Mouse (Mus musculus) embryonic facial prominence, embryonic 15.5 days (tissue): ENCODE measurements at regions not wholly inside any gene's neighbourhood (a gene's known extent, or its start where the extent isn't known, plus 50 kb on each side); places are given as distances from the start of the nearest gene placed in this dataset.

Experiments used
- ATAC-seq: fragments of 200-750 bp; cut with Nextera tagmentation; 2 replicates; pipeline ENCODE4 v1.8.0; 2017; ENCODE audit warnings: low read depth, moderate TSS enrichment; ENCODE audit not compliant: insufficient number of reproducible peaks, low FRiP score, low TSS enrichment
- H3K27ac ChIP-seq: fragments of 300-500 bp; sonication (generic); replicated peaks from 2 replicates; pipeline ENCODE4 v1.5.1; 2015; ENCODE audit warnings: mild to moderate bottlenecking, inconsistent platforms
- H3K27me3 ChIP-seq: fragments of 300-500 bp; sonication (generic); 2 replicates; pipeline ENCODE4 v1.6.1; 2015; ENCODE audit warnings: inconsistent platforms
- H3K36me3 ChIP-seq: fragments of 300-500 bp; sonication (generic); 2 replicates; pipeline ENCODE4 v1.6.1; 2015; ENCODE audit warnings: mild to moderate bottlenecking, inconsistent platforms
- H3K4me1 ChIP-seq: fragments of 300-500 bp; sonication (generic); 2 replicates; pipeline ENCODE4 v1.6.1; 2015; ENCODE audit warnings: inconsistent platforms
- H3K4me2 ChIP-seq: fragments of 300-500 bp; sonication (generic); replicated peaks from 2 replicates; pipeline ENCODE4 v1.6.1; 2015; ENCODE audit warnings: mild to moderate bottlenecking, inconsistent platforms
- H3K4me3 ChIP-seq: fragments of 300-500 bp; sonication (generic); replicated peaks from 2 replicates; pipeline ENCODE4 v1.5.1; 2015; ENCODE audit warnings: mild to moderate bottlenecking, inconsistent platforms
- H3K9ac ChIP-seq: fragments of 300-500 bp; sonication (generic); 2 replicates; pipeline ENCODE4 v1.6.1; 2015; ENCODE audit warnings: inconsistent platforms
- H3K9me3 ChIP-seq: fragments of 300-500 bp; sonication (generic); replicated peaks from 2 replicates; pipeline ENCODE4 v1.6.1; 2016; ENCODE audit warnings: inconsistent platforms
- WGBS: fragments of 180-500 bp; shearing (Covaris S2); methylation state at CpG from one replicate; pipeline ENCODE4 v1.1.7; 2015; 5-methylcytosine and 5-hydroxymethylcytosine counted together

DNA sequence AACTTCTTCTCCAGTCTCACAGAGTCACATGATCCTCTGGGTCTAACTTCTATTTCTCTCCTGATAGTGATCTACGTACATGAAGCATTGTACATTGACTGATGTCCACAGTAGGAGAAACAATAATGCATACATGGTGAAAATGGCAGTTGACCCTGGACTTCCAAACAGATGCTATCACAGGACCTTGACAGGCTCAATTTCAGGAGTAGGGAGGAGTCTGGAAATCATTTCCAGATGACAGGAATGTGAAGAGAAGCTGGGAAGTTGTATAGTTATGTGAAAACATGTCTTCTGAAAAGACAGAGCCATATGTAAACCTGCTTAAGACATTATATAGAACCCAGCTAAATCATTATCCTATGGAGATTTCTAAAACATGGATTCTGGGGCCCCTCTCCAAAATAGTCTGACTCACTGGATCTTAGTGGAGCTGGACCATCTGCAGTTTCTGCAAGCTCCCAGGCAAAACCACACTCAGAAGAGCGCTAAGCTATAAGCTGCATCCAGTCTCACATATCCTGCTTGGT, 322.3 kb upstream of the Ldb2 start:
- no peak overlapping the region for H3K4me2 ChIP-seq
- 66% methylated on average over 2 of the region's 2 CpGs for WGBS
- H3K27me3 ChIP-seq = no peaks in the 10 kb centered on the region
- no peaks in the 10 kb centered on the region for H3K4me1 ChIP-seq
- H3K9ac ChIP-seq = no peak overlapping the region
- no peak overlapping the region for H3K27ac ChIP-seq
- no peak overlapping the region for H3K4me3 ChIP-seq
- no peaks in the 10 kb centered on the region for H3K36me3 ChIP-seq
- no peak for ATAC-seq
- no peaks in the 10 kb centered on the region for H3K9me3 ChIP-seq

DNA sequence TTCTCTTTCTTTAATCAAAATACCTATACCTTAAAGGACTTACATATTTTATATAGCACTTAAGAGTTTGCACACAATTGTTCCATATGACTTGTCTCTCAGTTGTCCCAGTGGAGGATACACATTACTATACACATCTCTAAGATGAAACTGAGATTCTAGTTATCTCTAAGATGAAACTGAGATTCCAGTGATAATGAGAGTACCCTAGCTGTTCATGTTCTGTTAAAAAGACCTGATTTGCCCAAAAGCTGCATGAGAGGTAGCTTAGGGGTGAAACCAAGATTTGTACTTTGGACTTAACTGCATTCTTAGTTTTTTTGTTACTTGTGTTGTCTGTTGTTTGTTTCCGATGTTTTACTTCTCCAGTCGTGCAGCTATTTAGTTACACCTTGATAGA, 320.3 kb upstream of the Ldb2 start:
- WGBS = 82% methylated on average over 2 of the region's 2 CpGs
- no peaks in the 10 kb centered on the region for H3K4me1 ChIP-seq
- no peak overlapping the region for H3K4me3 ChIP-seq
- no peaks in the 10 kb centered on the region for H3K27me3 ChIP-seq
- H3K27ac ChIP-seq = no peak overlapping the region
- H3K36me3 ChIP-seq = no peaks in the 10 kb centered on the region
- H3K9ac ChIP-seq = no peak overlapping the region
- no peaks in the 10 kb centered on the region for H3K9me3 ChIP-seq
- H3K4me2 ChIP-seq = no peak overlapping the region
- no peak for ATAC-seq

GRCm38 (mm10) chr5:45111246-45111645, 311.8 kb upstream of the Ldb2 start:
- no peak overlapping the region for H3K27ac ChIP-seq
- H3K36me3 ChIP-seq = no peaks in the 10 kb centered on the region
- H3K4me2 ChIP-seq = no peak overlapping the region
- H3K4me1 ChIP-seq = no peaks in the 10 kb centered on the region
- no peak overlapping the region for H3K4me3 ChIP-seq
- no peaks in the 10 kb centered on the region for H3K9me3 ChIP-seq
- 88% methylated on average over 4 of the region's 4 CpGs for WGBS
- ATAC-seq = no peak
- H3K9ac ChIP-seq = no peak overlapping the region
- H3K27me3 ChIP-seq = no peaks in the 10 kb centered on the region

- Histone ChIP-seq H3K9ac (no peak overlapping the region), H3K36me3 (no peaks in the 10 kb centered on the region), H3K4me1 (no peaks in the 10 kb centered on the region), H3K9me3 (no peaks in the 10 kb centered on the region), H3K4me3 (no peak overlapping the region), H3K27ac (no peak overlapping the region), H3K4me2 (no peak overlapping the region), H3K27me3 (no peaks in the 10 kb centered on the region)
- 66% methylated on average over 3 of the region's 3 CpGs for WGBS
- no peak for ATAC-seq
These were observed 311.3 kb upstream of the Ldb2 start for GRCm38 (mm10) chr5:45110797-45111196.

DNA sequence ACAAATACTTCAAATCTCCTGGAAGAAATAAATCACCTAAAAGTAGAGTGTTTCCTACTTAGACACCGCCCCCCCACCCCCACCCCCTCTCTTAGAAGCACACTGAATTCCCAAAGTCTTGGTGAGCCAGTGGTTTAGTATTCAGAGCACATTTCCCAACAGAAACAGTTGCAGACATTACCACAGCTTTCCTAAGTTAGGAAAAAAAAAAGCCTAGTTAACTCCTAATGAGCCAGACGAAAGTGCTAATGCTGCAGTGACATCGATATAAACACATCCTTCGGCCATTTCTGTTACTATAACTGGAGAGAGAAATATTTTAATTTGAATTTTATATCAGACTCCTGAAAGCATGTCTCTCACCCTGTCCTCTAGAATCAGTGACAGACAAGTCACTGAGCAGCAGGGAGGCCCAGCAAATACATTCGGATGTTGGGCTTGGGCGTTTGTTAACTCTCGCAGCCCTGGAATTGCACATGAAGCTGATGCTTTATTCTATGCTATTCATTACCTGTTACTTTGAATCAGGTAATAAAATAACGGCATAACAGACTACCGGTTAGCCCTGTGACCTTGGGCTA, 305.8 kb upstream of the Ldb2 start:
- H3K27me3 ChIP-seq = no peaks in the 10 kb centered on the region
- no peak overlapping the region for H3K4me2 ChIP-seq
- peaks cover 10% of the 10 kb centered on the region for H3K4me1 ChIP-seq
- H3K4me3 ChIP-seq = no peak overlapping the region
- no peak overlapping the region for H3K27ac ChIP-seq
- no peaks in the 10 kb centered on the region for H3K36me3 ChIP-seq
- H3K9me3 ChIP-seq = no peaks in the 10 kb centered on the region
- ATAC-seq = no peak
- H3K9ac ChIP-seq = no peak overlapping the region
- 63% methylated on average over 9 of the region's 9 CpGs for WGBS

- ATAC-seq = no peak
These were observed 304.4 kb upstream of the Ldb2 start for GRCm38 (mm10) chr5:45103763-45104428.

GRCm38 (mm10) chr5:45102661-45103060, 303.2 kb upstream of the Ldb2 start:
- no peak for ATAC-seq
- no peaks in the 10 kb centered on the region for H3K27me3 ChIP-seq
- no peak overlapping the region for H3K9ac ChIP-seq
- no peaks in the 10 kb centered on the region for H3K9me3 ChIP-seq
- no peak overlapping the region for H3K4me3 ChIP-seq
- H3K4me1 ChIP-seq = peaks cover 10% of the 10 kb centered on the region
- no peak overlapping the region for H3K27ac ChIP-seq
- no peak overlapping the region for H3K4me2 ChIP-seq
- 27% methylated on average over 3 of the region's 3 CpGs for WGBS
- H3K36me3 ChIP-seq = no peaks in the 10 kb centered on the region

More at GRCm38 (mm10) chr5:45103763-45104428, 304.4 kb upstream of the Ldb2 start:
- Histone ChIP-seq H3K9me3 (no peaks in the 10 kb centered on the region), H3K4me2 (no peak overlapping the region), H3K27me3 (no peaks in the 10 kb centered on the region), H3K9ac (no peak overlapping the region), H3K4me3 (no peak overlapping the region), H3K4me1 (peaks cover 10% of the 10 kb centered on the region), H3K36me3 (no peaks in the 10 kb centered on the region), H3K27ac (no peak overlapping the region; the same call in 1 of the 2 replicates)
- WGBS = 41% methylated on average over 6 of the region's 6 CpGs

DNA sequence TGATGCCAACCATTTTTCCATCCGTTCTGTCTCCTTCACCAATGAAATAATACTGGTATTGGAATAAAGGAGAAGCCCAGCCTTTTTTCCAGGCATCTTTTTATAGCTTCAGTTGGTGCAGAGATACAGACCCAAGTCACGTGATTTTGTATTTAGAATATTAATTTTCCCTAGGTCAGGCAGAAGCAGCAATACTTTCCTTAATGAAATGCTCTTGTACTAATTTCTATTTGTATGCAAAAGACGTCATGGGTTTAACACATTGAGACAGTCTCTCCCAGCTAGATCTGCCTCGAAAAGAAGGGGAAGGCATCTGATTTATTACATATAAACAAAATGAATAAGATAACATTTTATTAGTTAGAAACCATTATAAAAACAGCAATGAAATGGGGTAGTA, 302.3 kb upstream of the Ldb2 start:
- H3K4me3 ChIP-seq = no peak overlapping the region
- no peak overlapping the region for H3K27ac ChIP-seq
- no peaks in the 10 kb centered on the region for H3K36me3 ChIP-seq
- H3K27me3 ChIP-seq = no peaks in the 10 kb centered on the region
- H3K9ac ChIP-seq = no peak overlapping the region
- ATAC-seq = no peak
- peaks cover 10% of the 10 kb centered on the region for H3K4me1 ChIP-seq
- 60% methylated on average over 4 of the region's 4 CpGs for WGBS
- no peaks in the 10 kb centered on the region for H3K9me3 ChIP-seq
- H3K4me2 ChIP-seq = no peak overlapping the region

DNA sequence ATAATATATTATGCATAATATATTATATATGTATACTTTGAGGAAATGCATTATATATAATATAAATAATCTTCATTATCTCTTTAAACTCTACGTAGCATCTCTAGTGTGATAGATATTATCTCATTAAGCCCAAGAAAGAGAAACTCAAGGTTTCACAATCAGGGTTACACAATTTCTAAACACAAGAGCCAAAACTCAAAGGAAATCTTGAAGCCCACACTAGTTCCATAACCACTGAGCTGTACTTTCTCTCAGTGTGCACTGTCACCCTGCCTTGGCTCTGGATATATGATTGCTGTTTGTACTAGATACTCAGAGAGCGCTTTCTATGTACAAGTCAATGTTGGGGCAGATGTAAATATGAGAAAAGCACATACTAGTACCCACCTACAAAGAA, 299.6 kb upstream of the Ldb2 start:
- Histone ChIP-seq H3K36me3 (no peaks in the 10 kb centered on the region), H3K4me2 (no peak overlapping the region), H3K9me3 (no peaks in the 10 kb centered on the region), H3K27ac (no peak overlapping the region), H3K9ac (no peak overlapping the region), H3K4me3 (no peak overlapping the region), H3K27me3 (no peaks in the 10 kb centered on the region), H3K4me1 (peaks cover 7% of the 10 kb centered on the region)
- WGBS = 89% methylated on average over 2 of the region's 2 CpGs
- no peak for ATAC-seq

DNA sequence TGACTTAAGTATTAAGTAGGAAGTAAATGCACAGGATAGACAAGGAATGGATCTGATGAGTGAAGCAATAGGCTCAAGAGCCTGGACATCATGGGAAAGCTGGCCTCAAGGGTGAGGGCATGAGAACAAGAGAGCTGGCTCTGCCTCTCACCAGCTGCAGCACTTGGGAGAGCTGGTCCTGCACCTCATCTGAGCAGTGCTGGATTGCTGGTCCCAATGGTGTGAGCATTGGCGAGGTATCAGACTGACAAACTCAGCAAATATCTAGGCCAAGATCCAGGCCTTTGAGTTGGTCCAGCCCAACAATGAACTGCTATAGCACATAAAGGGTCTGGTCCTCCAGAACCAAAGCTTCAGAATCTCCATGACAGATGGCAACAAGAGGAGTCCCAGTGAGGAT, 298.5 kb upstream of the Ldb2 start:
- no peak overlapping the region for H3K4me3 ChIP-seq
- H3K9me3 ChIP-seq = no peaks in the 10 kb centered on the region
- H3K4me1 ChIP-seq = no peaks in the 10 kb centered on the region
- no peak for ATAC-seq
- H3K9ac ChIP-seq = no peak overlapping the region
- no peaks in the 10 kb centered on the region for H3K36me3 ChIP-seq
- WGBS = 83% methylated on average over 1 of the region's 1 CpGs
- no peak overlapping the region for H3K27ac ChIP-seq
- H3K4me2 ChIP-seq = no peak overlapping the region
- no peaks in the 10 kb centered on the region for H3K27me3 ChIP-seq

GRCm38 (mm10) chr5:45084741-45085140, 285.3 kb upstream of the Ldb2 start:
- WGBS = 93% methylated on average over 1 of the region's 1 CpGs
- H3K4me3 ChIP-seq = no peak overlapping the region
- no peak for ATAC-seq
- no peaks in the 10 kb centered on the region for H3K27me3 ChIP-seq
- no peak overlapping the region for H3K4me2 ChIP-seq
- H3K4me1 ChIP-seq = no peaks in the 10 kb centered on the region
- H3K9me3 ChIP-seq = no peaks in the 10 kb centered on the region
- no peaks in the 10 kb centered on the region for H3K36me3 ChIP-seq
- no peak overlapping the region for H3K27ac ChIP-seq
- H3K9ac ChIP-seq = no peak overlapping the region

DNA sequence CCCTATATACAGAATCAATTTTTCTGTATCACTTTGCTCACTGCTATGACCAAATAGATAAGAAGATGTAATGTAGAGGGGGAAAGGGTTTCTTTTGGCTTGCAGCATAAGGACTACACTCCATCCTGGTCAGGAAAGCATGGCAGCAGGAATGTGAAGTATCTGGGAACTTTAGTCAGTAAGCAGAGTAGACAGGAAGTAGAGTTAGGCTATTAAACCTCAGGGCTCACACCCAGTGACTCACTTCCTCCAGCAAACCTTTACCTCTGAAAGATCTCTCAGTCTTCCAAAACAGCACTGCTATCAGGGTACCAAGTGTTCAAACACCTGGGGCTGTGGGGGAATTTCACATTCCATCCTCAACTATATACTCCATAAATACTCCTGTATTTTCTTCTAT, 283.1 kb upstream of the Ldb2 start:
- ATAC-seq = no peak
- no peaks in the 10 kb centered on the region for H3K27me3 ChIP-seq
- H3K4me1 ChIP-seq = no peaks in the 10 kb centered on the region
- H3K9ac ChIP-seq = no peak overlapping the region
- H3K4me2 ChIP-seq = no peak overlapping the region
- H3K4me3 ChIP-seq = no peak overlapping the region
- H3K36me3 ChIP-seq = no peaks in the 10 kb centered on the region
- H3K9me3 ChIP-seq = no peaks in the 10 kb centered on the region
- no peak overlapping the region for H3K27ac ChIP-seq
